Mouse (Mus musculus) olfactory bulb, adult 2 months (tissue): ENCODE measurements around the gene Sypl.

Experiments used
- CTCF ChIP-seq: fragments of 200-500 bp; IDR thresholded peaks from 2 replicates; pipeline ENCODE4 v1.5.1; 2012; ENCODE audit warnings: low read depth, mild to moderate bottlenecking, low read length, moderate library complexity; ENCODE audit not compliant: insufficient read depth
- POLR2A ChIP-seq: fragments of 200-500 bp; IDR thresholded peaks from 2 replicates; pipeline ENCODE4 v1.6.1; 2012; ENCODE audit warnings: mild to moderate bottlenecking, low read depth, low read length, moderate library complexity; ENCODE audit not compliant: insufficient read depth

DNA sequence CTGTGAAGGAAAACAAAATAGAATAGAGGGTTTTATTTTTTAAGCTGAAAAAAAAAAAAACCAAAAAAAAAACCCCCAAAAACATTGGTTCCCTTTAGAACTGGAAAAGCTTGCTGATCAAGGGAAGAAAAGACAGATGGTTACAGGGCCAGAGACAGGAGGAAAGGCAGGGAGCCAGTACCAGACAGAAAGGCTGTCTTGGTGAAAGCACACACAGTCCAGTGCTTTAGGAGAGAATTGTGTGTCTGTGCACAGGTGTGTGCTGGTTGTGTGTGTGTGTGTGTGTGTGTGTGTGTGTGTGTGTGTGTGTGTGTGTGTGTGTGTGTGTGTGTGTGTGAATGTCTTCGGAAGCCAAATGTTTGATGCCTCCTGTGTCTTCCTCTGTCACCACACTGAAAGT, 28.9 kb downstream of the Sypl start:
- no peak for TF ChIP-seq POLR2A
- no peak for TF ChIP-seq CTCF
